Mouse (Mus musculus) neutrophil, adult 83 days (primary cell): ENCODE data around the gene Gdf2. TPM values are rescaled to one million over a fixed set of nuclear protein-coding genes. Genes with fewer than 3 reads are reported as not detected.

ENCODE experiments used
- total RNA-seq, 2 experiments: library from RNA; stranded (reverse); gene quantifications; one replicate each; pipeline ENCODE4 v1.2.4; 2023

Gene Gdf2
- total RNA-seq = not detected

GRCm38 (mm10) chr14:33940739-33941138, at the start of gene Gdf2:
TSS of gene Gdf2 (plus strand) at chr14:33941039.

GRCm38 (mm10) chr14:33923168-33924070, 17.4 kb upstream of the Gdf2 start, which contains the start of gene Gdf10:
TSS of gene Gdf10 (plus strand) at chr14:33923587.

GRCm38 (mm10) chr14:33953761-33954160, 12.9 kb downstream of the Gdf2 start, which contains the start of gene Rbp3:
TSS of gene Rbp3 (plus strand) at chr14:33954003.

GRCm38 (mm10) chr14:33978604-33979059, 37.8 kb downstream of the Gdf2 start, which contains the start of gene Zfp488:
TSS of gene Zfp488 (minus strand) at chr14:33978764.

Other genes starting within 250 kb of the Gdf2 start
- not detected for gene Gdf10, start 17.5 kb upstream of the Gdf2 start, total RNA-seq
- gene Rbp3, start 13.0 kb downstream of the Gdf2 start, total RNA-seq = not detected
- under 1 TPM in 1 of 2 experiments, not detected in 1; 0.11 TPM for gene Zfp488, start 37.7 kb downstream of the Gdf2 start, total RNA-seq
- not detected for gene Gm30083, start 74.1 kb downstream of the Gdf2 start, total RNA-seq
- gene Gm5460, start 75.7 kb downstream of the Gdf2 start, total RNA-seq = not detected
- not detected for gene Antxrl, start 111.7 kb downstream of the Gdf2 start, total RNA-seq
- not detected for gene Anxa8, start 144.9 kb downstream of the Gdf2 start, total RNA-seq
- not detected for gene A630023A22Rik, start 161.7 kb downstream of the Gdf2 start, total RNA-seq
- not detected for gene Npy4r, start 211.4 kb downstream of the Gdf2 start, total RNA-seq